Mouse (Mus musculus): ENCODE results near the gene Gm21834.

The Gm21834 gene

GRCm38 (mm10) chr17:57742119-57742518 is at the start of gene Gm21834:
TSS of gene Gm21834 (minus strand) at chr17:57742219.
- DNase-seq (ENCODE audit: low spot score in 2 of 2): no peak

GRCm38 (mm10) chr17:57788161-57788799 is 46.3 kb upstream of the Gm21834 start:
- DNase-seq (ENCODE audit: low spot score in 2 of 2): no peak

GRCm38 (mm10) chr17:57770904-57771303 is 28.9 kb upstream of the Gm21834 start:
- DNase-seq (ENCODE audit: low spot score in 2 of 2): no peak

DNA sequence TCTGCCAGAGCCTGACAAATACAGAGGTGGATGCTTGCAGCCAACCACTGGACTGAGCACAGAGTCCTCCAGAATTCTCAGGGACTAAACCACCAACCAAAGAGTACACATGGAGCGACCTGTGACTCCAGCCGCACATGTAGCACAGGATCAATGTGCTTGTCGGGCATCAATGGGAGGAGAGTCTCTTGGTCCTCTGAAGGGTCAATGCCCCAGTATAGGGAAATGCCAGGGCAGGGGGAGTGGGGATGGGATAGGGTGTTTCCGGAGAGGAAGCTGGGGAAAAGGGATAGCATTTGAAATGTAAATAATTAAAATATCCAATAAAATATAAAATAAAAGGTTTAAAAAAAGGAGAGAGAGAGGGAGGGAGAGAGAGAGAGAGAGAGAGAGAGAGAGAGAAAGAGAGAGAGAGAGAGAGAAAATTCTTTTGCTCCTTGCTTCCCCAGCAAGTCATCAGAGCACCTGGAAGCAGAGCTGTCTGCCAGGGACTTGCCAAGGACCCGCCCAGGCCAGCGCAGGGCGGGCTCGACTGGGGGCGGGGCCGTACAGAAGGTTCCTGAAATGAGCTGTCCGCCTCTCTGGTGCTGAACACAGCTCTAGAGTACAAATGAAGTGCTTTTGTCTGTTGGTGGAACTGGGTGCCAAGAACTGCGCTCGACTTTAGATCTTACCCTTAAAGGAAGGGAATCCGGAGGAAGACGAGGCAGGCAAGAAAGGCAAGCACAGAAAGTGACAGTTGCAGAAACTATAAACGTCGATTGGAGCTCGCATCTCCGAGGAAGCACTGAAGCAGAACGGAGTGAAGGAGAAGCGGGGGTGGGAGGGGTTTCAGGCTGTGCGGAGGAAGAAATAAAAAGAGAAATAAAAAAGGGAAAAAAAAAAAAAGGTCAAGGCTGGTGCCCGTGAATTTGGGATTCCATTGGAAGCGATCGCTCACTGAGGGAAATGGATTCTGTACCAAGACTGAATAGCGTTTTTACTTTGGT is 26.9 kb upstream of the Gm21834 start, which contains the start of gene Cntnap5c:
Gene Cntnap5c, plus strand, starts transcription at position 949 of the 989 bp plus-strand sequence.
- DNase-seq (ENCODE audit: low spot score in 2 of 2): no peak

DNA sequence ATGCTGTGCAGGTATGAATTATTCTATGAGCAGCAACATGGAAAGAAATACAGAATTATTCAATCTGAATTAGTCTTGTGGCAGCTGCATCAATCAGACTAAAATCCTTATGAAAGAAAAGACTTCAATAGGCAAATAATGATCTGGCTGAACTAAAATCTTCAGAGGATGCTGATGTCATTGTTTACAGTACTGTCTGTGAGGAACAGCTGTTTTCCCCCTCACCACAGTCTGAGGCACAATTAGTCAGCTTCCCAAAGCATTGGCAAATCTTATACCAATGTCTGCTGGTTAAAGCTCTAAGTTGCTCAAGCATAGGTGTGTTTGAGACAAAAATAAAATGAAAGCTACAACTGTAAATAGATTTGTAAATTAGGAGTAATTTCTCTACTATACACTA is 25.3 kb upstream of the Gm21834 start:
- DNase-seq (ENCODE audit: low spot score in 2 of 2): no peak

GRCm38 (mm10) chr17:57758033-57758432 is 16.0 kb upstream of the Gm21834 start:
- DNase-seq (ENCODE audit: low spot score in 2 of 2): no peak

DNA sequence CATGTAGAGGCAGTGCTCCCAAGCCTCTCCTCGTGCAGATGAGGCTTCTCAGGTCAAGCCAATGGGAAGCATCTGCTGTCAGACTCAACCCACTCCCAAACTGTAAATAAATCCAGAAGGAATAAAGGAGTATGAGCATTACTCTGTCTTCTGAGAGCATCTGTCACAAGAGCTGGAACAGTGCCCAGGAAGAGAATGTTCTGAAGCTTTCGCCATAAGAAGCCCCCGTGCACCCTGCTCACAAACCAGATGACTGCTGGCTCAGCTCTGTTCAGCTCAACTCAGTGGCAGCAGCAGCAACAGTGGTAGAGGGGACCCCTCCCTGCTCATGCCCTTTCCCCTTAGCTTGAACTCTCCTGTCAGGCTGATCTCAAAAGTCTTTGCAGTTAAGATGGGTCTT is 47.2 kb downstream of the Gm21834 start:
- DNase-seq (ENCODE audit: low spot score in 2 of 2): no peak
